Mouse (Mus musculus): ENCODE results near the gene Gpr3.

Gpr3 gene

DNA sequence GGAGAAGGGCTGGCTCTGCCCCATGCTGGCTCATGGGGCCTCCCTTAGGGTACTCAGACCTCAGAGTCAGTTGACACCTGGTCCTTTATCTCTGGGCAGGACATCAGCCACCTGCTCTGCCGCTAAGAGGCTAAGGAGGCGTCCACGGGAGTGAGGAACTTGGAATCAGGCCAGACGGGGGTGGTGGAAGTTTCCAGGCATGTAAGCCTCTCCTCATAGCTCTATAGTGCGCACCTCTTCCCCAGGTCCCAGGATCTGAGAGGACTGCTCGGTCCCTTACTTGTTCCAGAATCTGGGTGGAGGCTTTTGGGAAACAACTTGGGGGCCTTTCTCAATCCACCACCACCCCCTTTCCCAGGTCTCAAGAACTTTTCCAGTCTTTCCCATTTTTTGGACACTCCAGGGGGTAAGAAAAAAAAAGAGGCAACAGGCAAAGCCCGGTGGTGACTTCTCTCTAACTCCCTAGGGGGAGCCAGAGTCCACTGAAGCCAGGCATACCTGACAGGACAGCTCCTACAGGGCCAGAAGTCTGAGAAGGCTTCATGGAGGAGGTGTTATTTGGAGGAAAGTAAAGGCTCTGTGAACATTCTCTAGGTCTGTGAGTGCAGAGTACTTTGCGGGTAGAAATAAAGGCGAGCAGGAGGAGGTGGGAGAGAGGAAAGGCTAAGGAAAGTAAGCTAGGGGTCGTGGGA, 21.1 kb upstream of the Gpr3 start:
- peak in 1 of 2 experiments; percentile 38 for DNase-seq

DNA sequence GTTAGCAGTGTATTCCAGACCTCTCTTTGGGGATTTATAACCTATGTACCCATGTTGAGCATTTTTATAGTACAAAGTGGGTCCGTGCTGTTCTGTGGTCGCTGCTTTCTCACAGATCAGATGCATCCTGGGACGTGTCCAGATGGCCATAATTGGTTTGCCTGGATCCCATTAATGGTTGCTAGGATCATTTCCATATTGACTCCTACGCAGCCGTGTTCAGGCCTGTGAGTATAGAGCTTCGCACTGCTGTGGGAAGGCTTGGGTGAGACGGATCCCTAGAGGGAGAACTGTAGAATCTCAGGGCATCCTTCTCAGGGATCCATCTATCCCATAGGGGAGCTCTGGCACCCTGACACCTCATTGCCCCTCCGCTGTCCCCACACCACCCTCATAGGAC, 17.2 kb upstream of the Gpr3 start:
- DNase-seq = no peak

DNA sequence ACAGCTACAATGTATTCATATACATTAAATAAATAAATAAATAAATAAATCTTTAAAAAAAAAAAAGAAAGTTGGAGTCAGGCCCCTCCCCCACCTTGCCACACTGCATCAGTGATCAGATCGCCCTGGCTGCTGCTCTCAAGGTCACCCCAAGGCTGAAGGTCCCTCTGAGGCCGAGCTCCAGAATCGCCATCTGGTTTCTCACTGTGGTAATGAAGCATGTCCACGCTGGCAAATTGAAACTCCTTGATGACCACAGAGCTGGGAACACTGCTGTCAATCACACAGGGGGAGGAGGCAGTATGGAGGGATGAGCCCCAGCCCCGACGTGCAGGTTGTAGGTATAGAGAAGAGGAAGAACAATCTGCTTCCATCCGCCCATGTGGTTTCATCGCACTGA, 15.3 kb upstream of the Gpr3 start:
- no peak for DNase-seq

DNA sequence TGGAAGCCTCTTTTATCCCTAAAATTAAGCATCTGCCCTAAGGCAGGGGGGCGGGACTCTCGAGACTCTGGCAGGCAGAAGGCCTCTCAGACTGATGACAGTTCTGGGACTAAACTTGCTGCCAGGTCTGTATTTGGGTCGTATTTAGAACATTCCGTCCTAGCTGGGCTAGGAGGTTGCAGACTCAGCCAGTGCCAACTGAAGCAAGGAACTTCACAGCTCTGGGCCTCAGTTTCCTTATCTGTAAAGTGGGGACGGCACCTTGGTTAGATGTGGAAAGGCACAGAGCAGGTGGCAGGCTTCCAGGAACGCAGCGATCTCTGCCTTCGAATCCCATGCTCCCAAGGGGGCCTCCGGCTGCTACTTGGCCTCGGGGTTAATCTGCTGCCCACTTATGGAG, 13.7 kb upstream of the Gpr3 start:
- no peak for DNase-seq

DNA sequence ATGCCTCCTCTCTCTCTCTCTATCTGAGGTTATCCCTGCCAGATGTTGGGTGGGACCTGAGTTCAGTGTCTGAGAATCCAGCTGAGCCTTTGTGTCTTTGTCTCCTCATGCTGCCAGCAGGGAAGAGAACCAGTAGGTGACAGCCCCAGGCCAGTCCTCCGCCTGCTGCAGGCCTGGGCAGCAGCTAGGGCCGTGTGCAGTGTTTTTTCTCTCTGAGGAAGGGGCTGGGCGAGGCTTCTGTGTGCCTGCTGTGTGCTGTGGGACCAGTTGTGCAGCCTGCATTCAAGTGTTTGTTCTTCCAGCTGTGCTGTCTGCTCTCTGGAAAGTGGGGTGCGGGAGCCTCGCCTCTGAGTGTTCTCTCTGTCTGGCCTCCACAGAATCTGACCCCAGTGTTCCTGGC, 11.5 kb upstream of the Gpr3 start:
- DNase-seq = no peak

DNA sequence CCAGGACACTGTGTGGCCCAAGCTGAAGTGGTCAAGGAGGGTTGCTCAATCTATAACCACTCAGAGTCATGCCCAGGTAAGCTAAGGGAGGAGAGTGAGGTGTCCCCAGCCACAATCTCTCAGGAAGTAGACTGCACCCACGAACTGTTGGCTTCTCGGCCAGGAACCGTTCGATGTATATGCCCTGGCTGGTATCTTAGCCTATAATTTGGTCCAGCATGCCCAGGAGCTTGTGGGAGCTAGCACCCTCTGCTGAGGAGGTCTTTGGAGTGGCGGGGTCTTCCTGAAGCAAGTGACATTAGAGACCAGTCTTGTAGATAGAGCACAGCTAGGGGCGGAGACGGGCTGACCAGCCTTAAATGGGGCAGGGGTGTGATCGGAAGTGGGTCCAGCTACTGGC, 9.4 kb upstream of the Gpr3 start:
- DNase-seq = no peak

DNA sequence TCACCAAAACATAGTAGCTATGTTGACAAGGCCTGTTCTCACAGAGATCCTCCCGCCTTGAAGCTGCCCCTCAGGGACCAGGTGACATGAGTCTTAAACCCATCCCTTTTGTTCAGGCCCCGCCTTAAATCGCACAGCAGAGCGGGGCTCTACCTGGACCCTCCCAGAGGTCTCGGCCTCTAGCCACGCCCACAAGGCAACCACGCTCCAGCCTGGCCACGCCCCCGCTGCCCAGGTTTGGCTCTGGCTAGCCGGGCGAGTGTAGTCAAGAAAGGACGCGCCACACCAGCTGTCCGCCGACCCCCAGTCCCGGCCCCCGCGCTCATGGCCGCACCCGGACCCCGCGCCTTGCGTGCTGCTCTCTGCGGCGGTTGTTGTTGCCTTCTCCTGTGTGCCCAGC, 8.3 kb upstream of the Gpr3 start:
- no peak for DNase-seq

DNA sequence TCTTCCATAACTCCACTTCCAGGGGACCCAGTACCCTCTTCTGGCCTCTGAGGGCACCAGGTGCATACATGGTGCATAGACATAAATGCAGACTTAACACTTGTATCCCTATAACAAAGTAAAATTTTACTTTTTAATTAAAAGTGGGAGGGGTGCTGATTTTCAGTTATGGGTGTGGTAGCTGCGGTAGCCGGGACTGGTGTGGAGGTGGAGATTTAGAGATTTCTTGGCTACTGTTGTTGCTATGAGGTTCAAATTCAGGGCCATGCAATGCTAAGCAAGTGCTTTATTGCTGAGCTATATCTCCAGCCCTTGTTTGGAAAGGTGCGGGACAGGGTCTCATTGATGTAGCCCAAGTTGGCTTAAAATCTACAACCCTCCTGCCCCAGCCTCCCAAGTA, 6.4 kb upstream of the Gpr3 start:
- no peak for DNase-seq

DNA sequence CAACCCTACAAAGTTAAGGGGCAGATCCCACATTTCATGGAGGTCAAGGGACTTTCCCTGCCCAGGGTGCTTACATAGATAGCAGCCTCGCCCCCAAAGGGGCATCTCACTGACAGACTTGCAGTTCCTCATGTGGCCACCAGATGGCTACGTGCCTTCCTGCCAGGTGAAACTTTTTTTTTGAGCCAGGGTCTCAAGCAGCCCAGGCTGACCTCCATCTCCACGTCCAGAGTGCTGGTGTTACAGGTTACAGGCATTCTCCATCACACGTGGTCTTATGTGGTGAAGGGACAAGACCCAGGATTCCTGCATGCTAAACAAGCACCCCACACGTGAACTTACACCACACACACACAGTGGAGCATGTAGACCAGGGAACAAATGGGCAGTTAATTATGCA, 5.3 kb upstream of the Gpr3 start:
- DNase-seq = peak; percentile 66 to 74

DNA sequence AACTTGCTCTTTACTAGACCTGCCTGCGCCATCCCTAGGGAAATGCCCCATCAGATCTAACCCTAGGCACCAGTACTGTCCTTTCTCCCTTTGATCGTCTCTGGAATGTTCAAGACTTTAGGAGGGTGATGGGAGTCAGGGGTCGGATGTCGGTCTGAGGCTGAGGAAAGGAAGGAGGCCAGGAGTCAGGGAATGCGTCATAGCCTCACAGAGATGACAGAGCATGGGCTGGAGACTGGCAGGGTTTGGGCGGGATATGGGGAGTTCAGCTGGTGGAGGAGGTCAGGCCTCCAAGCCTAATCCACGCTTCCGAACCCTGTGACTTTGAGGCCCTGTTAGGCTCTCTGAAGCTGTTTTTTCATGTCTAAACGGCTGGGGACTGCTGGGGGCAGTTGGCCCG, 1.3 kb upstream of the Gpr3 start:
- no peak for DNase-seq

DNA sequence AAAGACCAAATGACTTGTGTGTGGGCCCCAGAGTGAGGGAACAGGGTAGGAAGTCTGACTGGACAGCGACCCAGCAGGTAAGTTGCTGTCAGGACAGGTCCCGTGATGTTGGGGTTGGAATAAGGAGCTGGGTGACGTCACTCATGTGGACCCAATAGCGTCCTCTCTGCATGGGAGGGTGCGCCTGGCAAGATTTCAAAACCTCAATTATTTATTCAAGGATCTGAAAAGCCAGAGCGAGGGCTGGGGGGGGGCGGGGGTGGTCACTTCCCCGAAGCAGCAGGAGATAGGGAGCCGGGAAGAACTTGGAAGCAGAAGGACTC, 893 bp upstream of the Gpr3 start:
- DNase-seq = peak; percentile 59 to 64

DNA sequence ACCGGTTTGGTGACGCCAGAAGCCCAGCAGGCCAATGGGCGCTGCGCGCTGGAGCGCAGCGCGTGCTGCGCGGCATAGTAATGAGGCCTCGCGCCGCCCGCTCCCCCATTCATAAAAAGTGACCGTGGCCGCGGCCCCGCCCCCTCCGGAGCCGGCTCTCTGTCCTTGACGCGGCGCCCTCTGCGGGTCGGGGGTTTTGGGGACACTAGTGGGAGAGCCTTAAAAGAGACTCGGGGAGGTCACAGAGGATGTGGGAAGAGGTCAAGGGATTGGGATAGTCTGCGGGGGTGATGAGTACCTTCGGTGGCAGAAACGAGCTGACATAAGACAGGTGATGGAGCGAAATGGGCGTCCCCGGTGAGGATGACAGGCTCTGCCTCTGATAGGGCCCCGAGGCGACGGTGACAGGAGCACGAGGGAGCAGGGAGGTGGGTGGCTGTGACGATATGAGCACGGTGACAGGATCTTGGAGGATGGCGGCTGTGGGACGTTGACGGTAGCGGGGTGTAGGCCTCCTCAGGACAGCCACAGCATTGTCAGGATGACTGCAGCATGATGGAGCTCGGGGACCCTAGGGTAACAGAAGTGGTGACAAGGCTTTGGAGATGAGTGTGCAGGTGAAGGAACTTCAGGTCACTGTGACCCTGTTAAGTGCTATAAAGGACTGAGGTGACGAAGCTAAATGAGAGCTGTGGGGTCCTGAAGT, 379 bp upstream of the Gpr3 start:
- peak; percentile 84 to 87 for DNase-seq

DNA sequence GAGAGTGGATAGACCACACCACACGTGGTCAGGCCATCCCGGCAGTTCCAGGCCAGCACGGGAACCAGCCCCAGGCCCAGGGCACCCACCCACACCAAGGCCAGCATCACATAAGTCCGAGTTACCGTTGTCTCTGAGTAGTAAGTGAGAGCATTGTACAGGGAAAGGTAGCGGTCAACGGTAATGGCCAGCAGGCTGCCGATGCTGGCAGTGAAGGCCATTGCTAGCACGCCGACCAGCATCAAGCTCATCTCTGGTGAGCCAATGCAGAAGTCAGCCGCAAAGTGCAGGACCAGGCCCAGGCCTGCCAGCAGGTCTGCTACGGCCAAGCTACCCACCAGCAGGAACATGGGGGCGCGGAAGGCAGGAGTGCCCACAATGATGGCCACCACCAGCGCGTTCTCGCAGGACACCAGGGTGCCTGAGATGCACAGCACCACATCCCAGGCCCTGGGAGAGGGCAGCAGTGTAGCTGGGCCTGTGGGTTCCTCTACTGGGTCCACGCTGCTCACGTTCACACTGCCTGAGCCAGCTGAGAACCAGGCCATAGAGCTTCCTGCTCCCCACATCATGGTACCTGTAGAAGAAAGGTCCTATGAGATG, 1.4 kb downstream of the Gpr3 start:
- peak in 1 of 2 experiments; percentile 10 for DNase-seq

DNA sequence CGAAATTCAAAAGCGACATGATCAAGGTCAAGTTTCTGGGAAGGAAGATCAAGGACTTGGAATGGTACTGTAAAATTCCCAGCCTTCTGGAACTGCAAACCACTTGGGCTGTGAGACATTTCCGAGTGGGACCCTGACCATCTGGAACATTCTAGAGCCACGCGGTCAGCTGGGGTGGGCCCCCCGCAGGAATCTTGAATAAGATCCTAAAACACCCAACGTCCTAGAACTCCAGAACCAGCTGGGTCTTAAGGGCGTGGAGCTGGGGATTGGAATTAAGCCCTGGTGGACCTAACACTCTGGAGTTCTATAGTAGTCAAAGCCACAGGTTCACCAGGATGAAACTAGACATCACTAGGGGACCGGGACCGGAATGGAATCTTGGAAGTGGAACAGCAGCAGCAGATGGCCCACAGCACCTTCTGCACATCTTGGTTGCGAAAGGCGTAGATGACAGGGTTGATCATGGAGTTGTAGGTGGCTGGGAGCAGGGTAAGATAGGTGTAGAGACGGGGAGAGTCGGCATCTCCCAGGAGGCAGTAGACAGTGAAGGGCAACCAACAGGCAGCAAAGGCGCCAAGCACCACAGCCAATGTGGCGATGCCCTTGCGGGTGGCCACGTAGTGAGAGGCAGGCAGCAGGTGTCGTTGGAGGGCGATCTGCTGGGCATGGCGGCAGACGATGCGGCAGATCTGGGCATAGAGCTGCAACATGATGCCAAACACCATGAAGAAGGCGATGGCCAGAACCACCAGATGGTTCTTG, 2.1 kb downstream of the Gpr3 start:
- peak in 1 of 2 experiments; percentile 23 for DNase-seq

DNA sequence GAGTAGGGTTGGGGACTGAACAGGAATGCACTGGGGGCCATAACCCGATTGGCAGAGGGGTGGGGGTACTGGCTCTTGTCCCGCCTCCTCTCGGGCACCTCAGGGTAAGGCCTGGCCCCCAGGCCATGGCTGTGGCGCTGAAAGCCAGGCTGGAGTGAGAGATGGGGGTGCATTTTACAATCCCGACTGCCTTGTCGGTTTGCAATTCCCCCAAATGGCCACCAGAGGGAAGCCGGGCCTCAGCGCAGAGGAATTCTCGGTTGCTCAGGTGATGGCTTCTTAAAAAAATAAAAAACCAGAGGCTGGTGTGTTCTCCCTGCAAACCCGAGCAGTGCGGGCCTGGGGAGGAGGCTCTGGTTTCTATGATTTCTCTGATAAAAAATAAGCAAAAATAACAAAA, 3.0 kb downstream of the Gpr3 start:
- DNase-seq = peak; percentile 73 to 76

DNA sequence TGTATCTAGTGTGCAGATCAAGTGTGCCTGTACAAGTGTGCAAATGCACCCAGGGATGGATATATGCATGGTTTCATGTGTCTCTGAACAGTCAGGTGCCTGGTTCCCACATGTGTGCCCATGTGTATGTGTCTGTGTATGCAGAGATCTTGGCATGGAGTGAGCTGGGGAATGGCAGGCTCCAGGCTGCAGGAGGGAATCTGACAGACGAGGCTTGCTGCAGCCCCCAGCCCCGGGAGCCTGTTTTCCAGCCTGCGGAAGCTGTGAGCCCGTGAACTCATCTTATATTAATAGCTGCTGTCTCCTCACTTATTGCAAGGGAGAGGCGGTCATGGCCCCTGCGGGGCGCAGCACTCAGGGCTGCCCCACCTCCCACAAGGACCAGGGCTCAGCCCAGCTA, 8.0 kb downstream of the Gpr3 start:
- no peak for DNase-seq

DNA sequence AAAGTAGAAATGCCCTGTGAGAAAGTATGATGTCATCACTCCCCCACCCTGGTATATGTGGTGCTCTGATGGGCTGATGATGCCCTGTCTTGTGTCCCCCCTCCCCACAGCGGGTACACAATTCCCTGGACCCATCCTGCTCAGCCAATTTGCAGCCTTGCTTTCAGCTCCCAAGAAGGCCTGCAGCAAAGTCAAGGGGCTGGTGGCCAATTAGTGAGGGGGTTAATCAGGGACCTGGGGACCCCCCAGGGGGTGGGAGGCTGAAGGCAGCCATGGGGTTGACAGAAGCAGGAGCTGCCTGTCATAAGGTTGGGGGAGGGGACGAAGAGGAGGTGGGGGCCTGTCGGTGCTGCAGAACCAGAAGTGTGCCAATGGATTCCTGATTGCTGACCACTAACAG, 8.7 kb downstream of the Gpr3 start:
- DNase-seq = no peak

DNA sequence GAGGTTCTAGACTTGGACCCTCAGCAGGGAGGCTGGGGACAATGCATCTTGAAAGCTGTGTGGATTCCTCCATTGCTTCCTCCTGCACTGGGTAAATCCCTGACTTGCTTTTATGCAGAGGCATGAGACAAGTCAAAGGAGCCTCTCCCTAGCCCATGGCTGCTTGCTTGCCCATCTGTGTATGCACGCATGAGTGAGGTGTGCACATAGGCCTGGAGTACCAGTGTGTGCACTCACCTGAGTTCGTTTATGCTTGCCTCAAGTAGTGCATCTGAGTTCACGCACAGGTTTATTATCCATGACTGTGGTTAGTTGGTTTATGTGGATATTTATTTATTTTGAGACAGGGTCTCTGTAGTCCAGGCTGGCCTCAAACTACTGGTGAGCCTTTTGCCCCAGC, 10.1 kb downstream of the Gpr3 start:
- no peak for DNase-seq

DNA sequence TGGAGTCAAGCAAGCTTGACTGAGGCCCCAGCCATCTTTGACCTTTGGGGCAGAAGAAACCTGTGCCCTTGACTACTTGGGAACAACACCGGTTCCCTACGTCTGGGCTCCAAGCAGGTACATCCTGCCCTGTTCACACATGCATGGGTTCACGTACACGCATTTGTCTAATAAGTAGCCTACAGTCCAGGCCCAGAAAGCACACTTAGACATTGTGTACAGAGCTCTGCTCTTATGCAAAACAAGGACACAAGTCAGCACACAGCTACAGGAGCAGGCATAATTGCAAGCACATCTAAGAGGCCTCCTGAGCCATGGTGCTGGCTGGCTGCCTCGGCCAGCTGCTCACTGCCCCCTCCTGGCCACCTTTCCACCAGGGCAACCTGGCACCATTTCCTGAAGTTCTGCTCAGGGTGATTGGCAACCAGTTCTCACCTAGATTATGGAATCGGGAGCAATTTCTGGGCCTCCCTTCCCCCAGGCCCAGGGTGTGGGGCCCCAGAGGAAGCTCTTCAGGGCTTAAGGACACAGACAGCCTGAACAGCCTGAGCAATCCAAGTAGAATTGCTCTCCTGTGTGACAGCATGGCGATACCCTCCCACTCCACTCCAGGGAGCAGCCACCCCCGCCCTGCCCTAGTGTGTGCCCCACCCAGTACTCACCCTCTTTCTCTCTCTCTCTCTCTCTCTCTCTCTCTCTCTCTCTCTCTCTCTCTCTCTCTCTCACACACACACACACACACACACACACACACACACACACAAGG, 11.1 kb downstream of the Gpr3 start:
- peak; percentile 85 for DNase-seq

DNA sequence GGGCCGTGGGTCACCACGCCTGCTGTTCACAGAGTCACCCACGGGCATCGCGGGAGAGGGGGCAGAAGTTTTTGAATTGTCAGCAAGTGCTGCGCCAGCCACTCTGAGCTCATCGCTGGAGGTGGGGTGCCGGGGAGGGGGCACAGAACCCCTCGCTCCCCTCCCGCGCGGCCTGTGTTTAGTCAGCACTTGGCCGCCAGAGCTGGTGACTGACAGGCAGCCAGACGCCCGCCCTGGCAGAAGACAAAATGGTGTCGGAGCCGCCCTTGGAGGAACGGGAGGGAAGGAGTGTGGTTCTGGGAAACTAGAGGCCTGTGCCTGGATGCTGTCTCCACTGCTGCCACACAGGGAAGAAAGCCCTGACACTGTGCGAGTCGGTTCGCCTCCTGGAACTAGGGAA, 12.0 kb downstream of the Gpr3 start:
- peak; percentile 30 to 39 for DNase-seq

DNA sequence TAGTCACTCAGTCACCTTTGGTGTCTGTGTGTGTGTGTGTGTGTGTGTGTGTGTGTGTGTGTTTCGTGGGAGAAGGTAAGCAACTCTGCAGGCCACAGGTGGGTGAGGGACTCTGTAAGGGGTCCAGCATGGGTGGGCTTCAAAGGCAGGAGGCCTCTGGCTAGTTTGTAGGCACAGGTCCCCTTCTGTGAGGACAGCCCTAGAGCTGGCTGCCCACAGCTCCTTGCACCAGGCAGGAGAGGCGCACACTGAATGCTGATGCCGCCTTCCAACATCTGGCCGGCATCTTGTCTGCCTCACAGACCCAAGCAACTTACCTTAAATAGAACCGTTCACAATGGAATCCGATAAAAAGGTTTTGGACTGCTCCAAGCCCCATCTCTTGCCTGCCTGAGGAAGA, 12.6 kb downstream of the Gpr3 start:
- DNase-seq = no peak

DNA sequence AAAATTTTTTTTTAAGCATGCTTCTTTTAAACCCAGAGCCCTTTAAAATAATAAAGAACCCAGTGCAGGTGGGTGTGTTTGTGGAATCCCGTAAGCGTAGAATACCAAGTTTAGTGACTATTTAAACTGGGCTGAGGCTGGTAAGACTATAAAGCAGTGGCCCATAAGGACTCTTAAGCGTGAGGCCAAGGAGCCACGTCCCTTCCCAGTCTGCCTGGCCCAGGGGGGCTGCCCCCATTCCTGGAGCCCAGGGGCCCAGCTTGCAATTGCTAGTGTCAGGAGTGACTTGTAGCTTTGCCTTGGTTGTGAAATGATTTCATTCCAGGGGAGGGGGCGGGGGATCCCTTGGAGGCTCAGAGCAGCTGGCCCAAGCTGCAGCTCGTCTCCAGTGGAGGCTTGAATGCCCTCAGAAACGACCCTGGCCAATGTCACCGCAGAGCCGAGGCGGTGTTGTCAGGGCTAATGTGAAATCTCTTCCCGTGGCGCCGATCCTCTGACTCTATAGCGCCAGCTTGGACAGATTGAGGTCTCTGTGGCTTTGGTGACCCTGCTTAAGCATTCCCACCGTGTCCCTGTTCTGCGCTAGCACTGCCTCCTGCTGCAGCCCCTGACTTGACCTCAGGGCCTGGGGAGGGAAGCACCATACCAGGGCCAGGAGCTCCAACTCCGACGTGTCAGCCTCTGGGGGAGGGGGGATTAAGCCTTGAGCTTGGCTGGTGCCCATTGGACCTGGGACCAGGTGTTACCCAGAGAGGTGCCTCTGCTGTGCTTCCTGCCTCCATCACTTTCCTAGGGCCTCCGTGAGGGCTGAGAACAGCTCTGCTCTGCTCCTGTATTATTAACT, 13.8 kb downstream of the Gpr3 start:
- no peak for DNase-seq
